Mouse (Mus musculus) liver, postnatal 0 days (tissue): ENCODE results near the gene Tns1. TPM values are rescaled to one million over a fixed set of nuclear protein-coding genes. Genes with fewer than 3 reads are reported as not detected.

Experiments
- ATAC-seq: fragments of 200-750 bp; cut with Nextera tagmentation; 2 replicates; pipeline ENCODE4 v1.8.0; 2017; ENCODE audit warnings: mild to moderate bottlenecking, moderate library complexity
- DNase-seq: peaks from one replicate; pipeline ENCODE4 v3.0.0-alpha.2; 2016
- H3K27ac ChIP-seq: fragments of 300-500 bp; sonication (generic); 2 replicates; pipeline ENCODE4 v1.5.1; 2014; ENCODE audit warnings: antibody characterized with exemption, moderate library complexity, mild to moderate bottlenecking, low read depth
- H3K27me3 ChIP-seq: fragments of 300-500 bp; sonication (generic); 2 replicates; pipeline ENCODE4 v1.6.1; 2014; ENCODE audit warnings: low read length, control low read depth, mixed read lengths; ENCODE audit not compliant: insufficient read depth
- H3K36me3 ChIP-seq: fragments of 300-500 bp; sonication (generic); replicated peaks from 2 replicates; pipeline ENCODE4 v1.6.1; 2014; ENCODE audit warnings: mild to moderate bottlenecking, control low read depth, low read length, moderate library complexity, mixed read lengths; ENCODE audit not compliant: insufficient read depth
- H3K4me1 ChIP-seq: fragments of 300-500 bp; sonication (generic); 2 replicates; pipeline ENCODE4 v1.6.1; 2014; ENCODE audit warnings: antibody characterized with exemption, mild to moderate bottlenecking, control low read depth; ENCODE audit not compliant: insufficient read depth
- H3K4me2 ChIP-seq: fragments of 300-500 bp; sonication (generic); 2 replicates; pipeline ENCODE4 v1.6.1; 2014; ENCODE audit warnings: low read depth, mild to moderate bottlenecking, low read length, moderate library complexity, mixed read lengths
- H3K4me3 ChIP-seq: fragments of 300-500 bp; sonication (generic); 2 replicates; pipeline ENCODE4 v1.5.1; 2014; ENCODE audit warnings: low read depth, low read length
- H3K9ac ChIP-seq: fragments of 300-500 bp; sonication (generic); replicated peaks from 2 replicates; pipeline ENCODE4 v1.6.1; 2014; ENCODE audit warnings: mild to moderate bottlenecking, moderate library complexity
- H3K9me3 ChIP-seq: fragments of 300-500 bp; sonication (generic); 2 replicates; pipeline ENCODE4 v1.6.1; 2016; ENCODE audit warnings: mild to moderate bottlenecking, control low read depth, low read length, mixed read lengths
- CTCF ChIP-seq: sonication (generic); IDR thresholded peaks from 2 replicates; pipeline ENCODE4 v1.5.1; 2016; ENCODE audit warnings: antibody characterized with exemption, low read depth
- EP300 ChIP-seq: IDR thresholded peaks from 2 replicates; pipeline ENCODE4 v1.6.1; 2016; ENCODE audit warnings: antibody characterized with exemption, low read depth, mild to moderate bottlenecking
- WGBS: fragments of 180-500 bp; shearing (Covaris S2); extraction: QIAGEN DNeasy Blood & Tissue Kit; methylation state at CpG from one replicate; pipeline ENCODE4 v1.1.7; 2014; ENCODE audit not compliant: insufficient replicate concordance; 5-methylcytosine and 5-hydroxymethylcytosine counted together
- polyA plus RNA-seq: library from polyadenylated mRNA; unstranded; fragments of >200 nt; fragmentation: Nextera tagmentation; extraction: Ambion mirVana; gene quantifications from 2 replicates; pipeline ENCODE4 v1.2.1, GENCODE M21; 2015

Gene Tns1
- polyA plus RNA-seq, 1 experiment from 2014 or later = 12.1 TPM

- TF ChIP-seq EP300 (no peak), CTCF (no peak)
- 76% methylated on average over 8 of the region's 8 CpGs for WGBS
- H3K4me1 ChIP-seq = peaks cover 27% of the 10 kb centered on the region
- H3K9me3 ChIP-seq = no peaks in the 10 kb centered on the region
- no peak overlapping the region for H3K4me3 ChIP-seq
- no peaks in the 10 kb centered on the region for H3K27me3 ChIP-seq
- no peak overlapping the region for H3K4me2 ChIP-seq
- H3K27ac ChIP-seq = no peak overlapping the region
- no peak for DNase-seq
- H3K36me3 ChIP-seq = peaks cover 24% of the 10 kb centered on the region
- ATAC-seq = no peak
- no peak overlapping the region for H3K9ac ChIP-seq
Measured at GRCm38 (mm10) chr1:73930411-73931134, 193.7 kb downstream of the Tns1 start.

GRCm38 (mm10) chr1:73929952-73930329 is 194.3 kb downstream of the Tns1 start:
- no peak overlapping the region for H3K4me3 ChIP-seq
- 0 out of 2 replicates have a peak overlapping the region, but pooled peaks have one; percentile 39 for H3K27ac ChIP-seq
- no peak overlapping the region for H3K4me2 ChIP-seq
- no peaks in the 10 kb centered on the region for H3K27me3 ChIP-seq
- TF ChIP-seq CTCF (no peak), EP300 (no peak)
- 88% methylated on average over 5 of the region's 5 CpGs for WGBS
- H3K36me3 ChIP-seq = peaks cover 20% of the 10 kb centered on the region
- H3K9me3 ChIP-seq = no peaks in the 10 kb centered on the region
- H3K4me1 ChIP-seq = peaks cover 27% of the 10 kb centered on the region
- no peak overlapping the region for H3K9ac ChIP-seq
- ATAC-seq (no peak), DNase-seq (no peak)

GRCm38 (mm10) chr1:73929211-73929951 is 194.9 kb downstream of the Tns1 start:
- Histone ChIP-seq H3K9me3 (no peaks in the 10 kb centered on the region), H3K27me3 (no peaks in the 10 kb centered on the region), H3K4me1 (peaks cover 27% of the 10 kb centered on the region), H3K27ac (peak overlapping the region; percentile 39; the same call in 1 of the 2 replicates), H3K9ac (0 out of 2 replicates have a peak overlapping the region, but pooled peaks have one; percentile 22), H3K36me3 (peaks cover 24% of the 10 kb centered on the region), H3K4me2 (no peak overlapping the region), H3K4me3 (no peak overlapping the region)
- WGBS = 62% methylated on average over 15 of the region's 15 CpGs
- peak; percentile 69 for DNase-seq
- peak; percentile 86 for ATAC-seq
- TF ChIP-seq EP300 = no peak
- no peak for TF ChIP-seq CTCF

- WGBS = 73% methylated on average over 8 of the region's 8 CpGs
- Histone ChIP-seq H3K4me2 (no peak overlapping the region), H3K4me1 (peaks cover 27% of the 10 kb centered on the region), H3K9ac (no peak overlapping the region), H3K27me3 (no peaks in the 10 kb centered on the region), H3K4me3 (no peak overlapping the region), H3K36me3 (peaks cover 32% of the 10 kb centered on the region), H3K27ac (no peak overlapping the region), H3K9me3 (no peaks in the 10 kb centered on the region)
- TF ChIP-seq EP300 = no peak
- no peak for TF ChIP-seq CTCF
- DNase-seq = no peak
- no peak for ATAC-seq
Measured at GRCm38 (mm10) chr1:73928385-73928784, 195.9 kb downstream of the Tns1 start.

- no peak for TF ChIP-seq CTCF
- no peak for TF ChIP-seq EP300
- ATAC-seq (no peak), DNase-seq (no peak)
- Histone ChIP-seq H3K9ac (no peak overlapping the region), H3K27me3 (no peaks in the 10 kb centered on the region), H3K4me2 (no peak overlapping the region), H3K9me3 (no peaks in the 10 kb centered on the region), H3K4me1 (peaks cover 24% of the 10 kb centered on the region), H3K4me3 (no peak overlapping the region), H3K36me3 (peaks cover 37% of the 10 kb centered on the region), H3K27ac (no peak overlapping the region)
- 85% methylated on average over 15 of the region's 15 CpGs for WGBS
Measured at GRCm38 (mm10) chr1:73927819-73928218, 196.4 kb downstream of the Tns1 start.

GRCm38 (mm10) chr1:73926279-73926678 is 198.0 kb downstream of the Tns1 start:
- no peak overlapping the region for H3K4me2 ChIP-seq
- peaks cover 19% of the 10 kb centered on the region for H3K4me1 ChIP-seq
- no peak for ATAC-seq
- H3K36me3 ChIP-seq = peaks cover 44% of the 10 kb centered on the region
- H3K4me3 ChIP-seq = no peak overlapping the region
- no peaks in the 10 kb centered on the region for H3K27me3 ChIP-seq
- TF ChIP-seq CTCF (peak; percentile 40), EP300 (no peak)
- H3K27ac ChIP-seq = no peak overlapping the region
- no peak overlapping the region for H3K9ac ChIP-seq
- no peak for DNase-seq
- 77% methylated on average over 7 of the region's 7 CpGs for WGBS
- no peaks in the 10 kb centered on the region for H3K9me3 ChIP-seq
